Mouse (Mus musculus): ENCODE measurements around the gene Susd6.

Susd6 gene

GRCm38 (mm10) chr12:80789849-80790694, at the start of gene Susd6:
Gene Susd6 (plus strand): TSS chr12:80790510.
- peak; percentile 98 for DNase-seq (ENCODE audit: low spot score)

- DNase-seq (ENCODE audit: low spot score), result no peak
Measured at GRCm38 (mm10) chr12:80744614-80745013, 45.7 kb upstream of the Susd6 start.

GRCm38 (mm10) chr12:80746031-80746813, 44.1 kb upstream of the Susd6 start:
- DNase-seq (ENCODE audit: low spot score), result no peak

GRCm38 (mm10) chr12:80751556-80751955, 38.8 kb upstream of the Susd6 start:
- no peak for DNase-seq (ENCODE audit: low spot score)

- peak; percentile 51 for DNase-seq (ENCODE audit: low spot score)
Measured at GRCm38 (mm10) chr12:80757751-80758558, 32.4 kb upstream of the Susd6 start.

- DNase-seq (ENCODE audit: low spot score), result peak; percentile 13
Measured at GRCm38 (mm10) chr12:80758559-80759386, 31.5 kb upstream of the Susd6 start.

- no peak for DNase-seq (ENCODE audit: low spot score)
Measured at GRCm38 (mm10) chr12:80759387-80759712, 31.0 kb upstream of the Susd6 start.

- DNase-seq (ENCODE audit: low spot score), result no peak
Measured at GRCm38 (mm10) chr12:80759713-80760395, 30.5 kb upstream of the Susd6 start.

GRCm38 (mm10) chr12:80760396-80760801, 29.9 kb upstream of the Susd6 start, which contains the start of gene Ccdc177:
Gene Ccdc177 (minus strand): TSS chr12:80760687.
- peak; percentile 78 for DNase-seq (ENCODE audit: low spot score)

GRCm38 (mm10) chr12:80762982-80763381, 27.3 kb upstream of the Susd6 start:
- DNase-seq (ENCODE audit: low spot score), result no peak

GRCm38 (mm10) chr12:80764116-80764515, 26.2 kb upstream of the Susd6 start:
- peak; percentile 24 for DNase-seq (ENCODE audit: low spot score)

GRCm38 (mm10) chr12:80769697-80770096, 20.6 kb upstream of the Susd6 start:
- DNase-seq (ENCODE audit: low spot score), result peak; percentile 72

- no peak for DNase-seq (ENCODE audit: low spot score)
Measured at GRCm38 (mm10) chr12:80774786-80775185, 15.5 kb upstream of the Susd6 start.

- DNase-seq (ENCODE audit: low spot score), result no peak
Measured at GRCm38 (mm10) chr12:80776046-80776634, 14.2 kb upstream of the Susd6 start.

- no peak for DNase-seq (ENCODE audit: low spot score)
Measured at GRCm38 (mm10) chr12:80778188-80778936, 11.9 kb upstream of the Susd6 start.

- DNase-seq (ENCODE audit: low spot score), result no peak
Measured at GRCm38 (mm10) chr12:80779760-80780159, 10.6 kb upstream of the Susd6 start.

- no peak for DNase-seq (ENCODE audit: low spot score)
Measured at GRCm38 (mm10) chr12:80782190-80782589, 8.1 kb upstream of the Susd6 start.

- DNase-seq (ENCODE audit: low spot score), result no peak
Measured at GRCm38 (mm10) chr12:80782892-80783291, 7.4 kb upstream of the Susd6 start.

- DNase-seq (ENCODE audit: low spot score), result no peak
Measured at GRCm38 (mm10) chr12:80783889-80784288, 6.4 kb upstream of the Susd6 start.

GRCm38 (mm10) chr12:80785005-80785404, 5.3 kb upstream of the Susd6 start:
- no peak for DNase-seq (ENCODE audit: low spot score)
